Mouse (Mus musculus) forebrain, embryonic 16.5 days (tissue): ENCODE data around the gene Lamtor5. TPM values are rescaled to one million over a fixed set of nuclear protein-coding genes. Genes with fewer than 3 reads are reported as not detected.

Source experiments
- ATAC-seq: fragments of 200-750 bp; cut with Nextera tagmentation; 2 replicates; pipeline ENCODE4 v1.8.0; 2017; ENCODE audit warnings: mild to moderate bottlenecking, moderate library complexity
- H3K27ac ChIP-seq: fragments of 300-500 bp; sonication (generic); 2 replicates; pipeline ENCODE4 v1.5.1; 2014; ENCODE audit warnings: low read length, control low read depth
- H3K27me3 ChIP-seq: fragments of 300-500 bp; sonication (generic); replicated peaks from 2 replicates; pipeline ENCODE4 v1.6.1; 2014; ENCODE audit warnings: low read length; ENCODE audit not compliant: control insufficient read depth, insufficient read depth
- H3K36me3 ChIP-seq: fragments of 300-500 bp; sonication (generic); 2 replicates; pipeline ENCODE4 v1.6.1; 2014; ENCODE audit not compliant: control insufficient read depth, insufficient read depth
- H3K4me1 ChIP-seq: fragments of 300-500 bp; sonication (generic); replicated peaks from 2 replicates; pipeline ENCODE4 v1.6.1; 2014; ENCODE audit warnings: low read length; ENCODE audit not compliant: control insufficient read depth, insufficient read depth
- H3K4me2 ChIP-seq: fragments of 300-500 bp; sonication (generic); 2 replicates; pipeline ENCODE4 v1.6.1; 2014; ENCODE audit warnings: mild to moderate bottlenecking, low read length, control low read depth
- H3K4me3 ChIP-seq: fragments of 300-500 bp; sonication (generic); replicated peaks from 2 replicates; pipeline ENCODE4 v1.5.1; 2014; ENCODE audit warnings: mild to moderate bottlenecking, low read length, control low read depth
- H3K9ac ChIP-seq: fragments of 300-500 bp; sonication (generic); replicated peaks from 2 replicates; pipeline ENCODE4 v1.6.1; 2014; ENCODE audit warnings: low read depth, low read length, control low read depth
- H3K9me3 ChIP-seq: fragments of 300-500 bp; sonication (generic); 2 replicates; pipeline ENCODE4 v1.6.1; 2016; ENCODE audit warnings: low read length; ENCODE audit not compliant: control insufficient read depth
- WGBS: fragments of 180-500 bp; shearing (Covaris S2); extraction: QIAGEN DNeasy Blood & Tissue Kit; methylation state at CpG from one replicate; pipeline ENCODE4 v1.1.7; 2014; 5-methylcytosine and 5-hydroxymethylcytosine counted together
- polyA plus RNA-seq: library from polyadenylated mRNA; unstranded; fragments of >200 nt; fragmentation: Nextera tagmentation; extraction: Ambion mirVana; gene quantifications from 2 replicates; pipeline ENCODE4 v1.2.1, GENCODE M21; 2015

The Lamtor5 gene
- polyA plus RNA-seq, 1 experiment from 2014 or later, result 220 TPM

DNA sequence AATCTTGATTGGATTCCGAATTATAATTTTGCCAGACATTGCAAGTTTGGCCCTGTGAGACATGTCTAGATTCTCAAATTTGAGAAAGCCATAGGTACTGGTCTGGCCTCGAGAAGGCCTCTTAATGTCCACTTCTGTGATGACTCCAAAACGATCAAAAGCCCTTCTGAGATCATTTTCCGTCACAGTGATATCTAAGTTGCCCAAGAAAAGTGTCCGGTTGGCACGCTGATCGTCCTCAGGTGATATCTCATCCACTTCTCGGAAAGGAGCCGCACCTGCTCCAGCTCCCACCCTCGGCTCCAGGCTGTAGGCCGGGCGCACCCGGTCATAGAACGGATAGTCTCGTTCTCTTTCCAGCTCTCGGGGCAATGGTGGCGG is 53.1 kb downstream of the Lamtor5 start:
- Histone ChIP-seq H3K4me1 (peaks cover 25% of the 10 kb centered on the region), H3K9me3 (no peaks in the 10 kb centered on the region), H3K27ac (no peak overlapping the region), H3K9ac (peak overlapping the region; percentile 84), H3K4me3 (peak overlapping the region; percentile 98), H3K36me3 (peaks cover 6% of the 10 kb centered on the region; the same call in 1 of the 2 replicates), H3K4me2 (peak overlapping the region; percentile 84), H3K27me3 (no peaks in the 10 kb centered on the region)
- ATAC-seq, result no peak
- WGBS, result 21% methylated on average over 17 of the region's 17 CpGs

DNA sequence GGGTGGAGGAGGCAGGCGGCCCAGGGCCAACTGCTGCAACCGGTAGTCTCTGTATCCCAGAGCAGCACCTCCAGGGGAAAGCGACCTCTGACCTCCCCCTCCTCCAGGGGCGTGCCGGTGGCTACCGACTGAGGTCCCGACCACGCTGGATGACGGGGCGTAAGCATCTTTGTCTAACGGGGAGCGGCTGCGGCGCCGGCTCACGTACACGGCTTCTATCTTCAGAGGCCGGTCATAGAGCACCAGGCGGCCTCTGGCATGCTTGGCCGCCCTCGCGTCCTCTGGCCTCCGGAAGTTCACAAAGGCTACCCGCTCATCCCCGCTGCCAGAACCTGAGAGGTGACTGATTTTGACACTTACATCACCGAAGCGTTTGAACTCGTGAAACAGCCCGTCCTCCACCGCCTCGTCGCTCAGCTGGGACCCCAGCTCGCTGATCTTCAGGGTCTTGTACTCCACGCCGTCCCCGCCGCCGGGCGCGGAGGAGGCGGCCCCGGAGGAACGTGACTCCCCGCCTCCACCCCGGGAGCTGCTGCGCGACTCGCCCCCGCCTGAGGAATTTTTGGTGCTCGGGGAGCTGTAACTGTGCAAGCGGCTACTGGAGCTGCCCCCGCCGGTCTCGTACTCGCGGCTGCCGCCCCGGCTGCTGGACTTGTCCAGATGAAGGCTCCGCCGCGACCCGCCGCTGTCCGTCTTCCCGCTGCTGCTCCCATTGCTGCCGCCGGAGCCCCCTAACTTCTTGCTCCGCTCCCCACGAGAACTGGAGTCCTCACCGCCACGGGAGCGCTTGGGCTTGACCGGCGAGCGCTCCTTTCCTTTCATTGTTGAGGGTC is 53.7 kb downstream of the Lamtor5 start:
- ATAC-seq, result peak; percentile 7; the same call in 1 of the 2 replicates
- peaks cover 6% of the 10 kb centered on the region; the same call in 1 of the 2 replicates for H3K36me3 ChIP-seq
- WGBS, result under 1% methylated on average over 70 of the region's 75 CpGs

DNA sequence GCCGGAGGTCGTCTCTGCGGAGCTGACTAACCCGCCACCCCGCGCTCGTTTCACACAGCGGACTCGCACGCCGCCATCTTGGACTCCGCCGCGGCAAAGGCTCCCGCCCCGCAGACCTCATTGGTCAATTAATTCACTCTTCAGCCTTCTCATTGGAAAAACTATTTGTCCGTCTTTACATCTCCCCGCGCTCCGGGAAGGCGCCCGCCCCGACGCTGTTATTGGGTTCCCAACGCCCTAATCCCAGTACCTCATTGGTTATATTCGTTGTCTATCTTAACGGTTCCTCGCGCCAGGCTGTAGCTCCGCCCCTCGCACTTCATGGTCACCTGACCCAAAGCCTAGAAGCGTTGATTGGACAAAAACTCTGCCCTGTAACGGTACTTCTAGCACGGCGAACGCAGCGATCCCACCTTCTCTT is 54.3 kb downstream of the Lamtor5 start:
- peak; percentile 97 for ATAC-seq
- Histone ChIP-seq H3K9me3 (no peaks in the 10 kb centered on the region), H3K4me2 (peak overlapping the region; percentile 29), H3K36me3 (peaks cover 6% of the 10 kb centered on the region; the same call in 1 of the 2 replicates), H3K4me3 (peak overlapping the region; percentile 98), H3K27ac (peak overlapping the region; percentile 94), H3K27me3 (no peaks in the 10 kb centered on the region), H3K4me1 (peaks cover 25% of the 10 kb centered on the region), H3K9ac (peak overlapping the region; percentile 84)
- WGBS, result under 1% methylated on average over 37 of the region's 37 CpGs

More for the DNA sequence above, 53.7 kb downstream of the Lamtor5 start:
- H3K4me1 ChIP-seq, result peaks cover 25% of the 10 kb centered on the region
- H3K27ac ChIP-seq, result peak overlapping the region; percentile 90
- peak overlapping the region; percentile 84 for H3K4me2 ChIP-seq
- peak overlapping the region; percentile 84 for H3K9ac ChIP-seq
- H3K9me3 ChIP-seq, result no peaks in the 10 kb centered on the region
- H3K27me3 ChIP-seq, result no peaks in the 10 kb centered on the region
- H3K4me3 ChIP-seq, result peak overlapping the region; percentile 98

Other genes starting within 250 kb of the Lamtor5 start
- gene Kcna3, start 242.7 kb upstream of the Lamtor5 start, polyA plus RNA-seq, result 14.7 and 15.7 TPM in 2 replicates
- gene Kcna2, start 177.7 kb upstream of the Lamtor5 start, polyA plus RNA-seq, result 0.72 and 0.94 TPM in 2 replicates
- not detected in 2 replicates for gene Kcna10, start 95.8 kb upstream of the Lamtor5 start, polyA plus RNA-seq
- gene Cym, start 57.1 kb upstream of the Lamtor5 start, polyA plus RNA-seq, result not detected in 2 replicates
- not detected in 2 replicates for gene A630076J17Rik, start 48.2 kb upstream of the Lamtor5 start, polyA plus RNA-seq
- gene Prok1, start 39.2 kb upstream of the Lamtor5 start, polyA plus RNA-seq, result 0.19 TPM in 1 of 2 replicates, not detected in the other
- 2.4 and 2.8 TPM in 2 replicates for gene Slc16a4, start 12.4 kb downstream of the Lamtor5 start, polyA plus RNA-seq
- 9.3 and 10.4 TPM in 2 replicates for gene Rbm15, start 54.8 kb downstream of the Lamtor5 start, polyA plus RNA-seq
- 1.7 and 2.3 TPM in 2 replicates for gene Kcnc4, start 180.7 kb downstream of the Lamtor5 start, polyA plus RNA-seq
- gene Slc6a17, start 239.2 kb downstream of the Lamtor5 start, polyA plus RNA-seq, result 16.0 and 21.6 TPM in 2 replicates